Mouse (Mus musculus) thymus, postnatal 10 days (tissue): Measurements from ENCODE around the gene Shroom3.
A peak's percentile ranks its signal among the peaks of the same experiment; 100 is the strongest.

Source experiments
- DNase-seq, 2 experiments: peaks; one replicate each; pipeline ENCODE4 v3.0.0; 2021; ENCODE audit warnings: low spot score in 2 of 2

The Shroom3 gene

GRCm38 (mm10) chr5:92683351-92683807, at the start of gene Shroom3:
TSS of gene Shroom3 (plus strand) at chr5:92683435.
- no peak for DNase-seq

GRCm38 (mm10) chr5:92633526-92633925, 49.7 kb upstream of the Shroom3 start:
- DNase-seq = no peak

- no peak for DNase-seq
These were observed 48.3 kb upstream of the Shroom3 start for GRCm38 (mm10) chr5:92634916-92635315.

- DNase-seq = no peak
These were observed 47.3 kb upstream of the Shroom3 start for GRCm38 (mm10) chr5:92635891-92636290.

GRCm38 (mm10) chr5:92640861-92641260, 42.4 kb upstream of the Shroom3 start:
- no peak for DNase-seq

- DNase-seq = peak; percentile 50 to 68
These were observed 27.0 kb upstream of the Shroom3 start for GRCm38 (mm10) chr5:92656256-92656655.

- no peak for DNase-seq
These were observed 18.9 kb upstream of the Shroom3 start for GRCm38 (mm10) chr5:92664321-92664720.

GRCm38 (mm10) chr5:92666860-92667259, 16.4 kb upstream of the Shroom3 start:
- no peak for DNase-seq

- DNase-seq = peak; percentile 63
These were observed 8.2 kb upstream of the Shroom3 start, which contains the start of gene Ccdc158 for GRCm38 (mm10) chr5:92674859-92675573. TSS of gene Ccdc158 (minus strand) at chr5:92675271.

GRCm38 (mm10) chr5:92675574-92675920, 7.7 kb upstream of the Shroom3 start:
- DNase-seq = no peak

GRCm38 (mm10) chr5:92679441-92679840, 3.8 kb upstream of the Shroom3 start:
- no peak for DNase-seq

GRCm38 (mm10) chr5:92681861-92682260, 1.4 kb upstream of the Shroom3 start:
- DNase-seq = no peak

- DNase-seq = no peak
These were observed 450 bp upstream of the Shroom3 start for GRCm38 (mm10) chr5:92682621-92683348.

GRCm38 (mm10) chr5:92683871-92684475, 738 bp downstream of the Shroom3 start:
- DNase-seq = no peak

- DNase-seq = no peak
These were observed 1.7 kb downstream of the Shroom3 start for GRCm38 (mm10) chr5:92684715-92685460.

- DNase-seq = no peak
These were observed 4.9 kb downstream of the Shroom3 start for GRCm38 (mm10) chr5:92688124-92688523.

- DNase-seq = no peak
These were observed 5.3 kb downstream of the Shroom3 start for GRCm38 (mm10) chr5:92688569-92688968.

- DNase-seq = no peak
These were observed 9.2 kb downstream of the Shroom3 start for GRCm38 (mm10) chr5:92692206-92693007.

GRCm38 (mm10) chr5:92693744-92694143, 10.5 kb downstream of the Shroom3 start:
- no peak for DNase-seq

GRCm38 (mm10) chr5:92694316-92694995, 11.2 kb downstream of the Shroom3 start:
- DNase-seq = no peak
